Mouse (Mus musculus): ENCODE results near the gene Aff1. TPM values are rescaled to one million over a fixed set of nuclear protein-coding genes. Genes with fewer than 3 reads are reported as not detected.
A peak's percentile ranks its signal among the peaks of the same experiment; 100 is the strongest.

Gene Aff1
- total and polyA plus RNA-seq, 2 experiments from 2014 or later, result 6.5 to 29.0 TPM

GRCm38 (mm10) chr5:103755135-103755487 is 62.9 kb downstream of the Aff1 start:
- DNase-seq (ENCODE audit: low spot score) (no peak), ATAC-seq (ENCODE audit: insufficient read depth, low read depth) (no peak)
- peak overlapping the region; percentile 70 for H3K4me3 ChIP-seq (ENCODE audit: low read depth, low read length)
- H3K27me3 ChIP-seq (ENCODE audit: control insufficient read depth, insufficient read depth, low read length), result no peaks in the 10 kb centered on the region
- peak overlapping the region; percentile 76 for H3K9ac ChIP-seq (replicated peaks; ENCODE audit: low read depth, low read length)
- no peaks in the 10 kb centered on the region for H3K9me3 ChIP-seq (replicated peaks; ENCODE audit: control insufficient read depth, low read length)
- H3K36me3 ChIP-seq (replicated peaks; ENCODE audit: control insufficient read depth, insufficient read depth, low read length), result no peaks in the 10 kb centered on the region
- TF ChIP-seq CTCF (IDR thresholded peaks at IDR 0.05; ENCODE audit: low read depth) (no peak), EP300 (IDR thresholded peaks at IDR 0.05; ENCODE audit: low read depth) (no peak)
- peak overlapping the region; percentile 84 for H3K4me2 ChIP-seq (ENCODE audit: low read depth, low read length)
- peaks cover 20% of the 10 kb centered on the region for H3K4me1 ChIP-seq (ENCODE audit: control insufficient read depth, insufficient read depth)
- WGBS, result 36% methylated on average over 3 of the region's 3 CpGs
- peak overlapping the region; percentile 98; the same call in 1 of the 2 replicates for H3K27ac ChIP-seq (ENCODE audit: low read depth)

DNA sequence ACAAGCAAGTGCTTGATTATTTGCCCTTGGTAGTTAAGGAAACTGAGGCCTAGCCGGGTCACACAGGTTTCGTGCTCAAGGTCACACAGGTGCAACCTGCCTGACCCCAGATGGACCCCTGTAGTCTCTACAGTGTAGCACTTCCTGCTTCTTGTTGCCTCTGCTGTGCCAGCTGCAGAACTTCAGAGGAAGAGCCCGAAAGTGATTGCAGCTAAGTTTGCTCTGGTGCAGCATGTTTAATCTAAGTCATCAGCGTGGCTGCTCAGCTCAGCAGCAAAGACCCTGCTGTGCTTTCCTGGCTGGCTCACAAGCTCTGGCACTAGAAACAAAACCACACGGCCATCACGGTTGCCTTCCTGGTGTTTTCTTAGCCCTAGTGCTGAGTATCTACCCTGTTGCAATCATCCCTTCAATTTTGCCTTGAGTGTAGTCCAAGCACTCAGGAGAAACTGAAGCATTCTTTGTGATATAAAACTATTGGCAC is 64.1 kb downstream of the Aff1 start:
- peaks cover 29% of the 10 kb centered on the region for H3K4me1 ChIP-seq (ENCODE audit: control insufficient read depth, insufficient read depth)
- H3K9me3 ChIP-seq (replicated peaks; ENCODE audit: control insufficient read depth, low read length), result no peaks in the 10 kb centered on the region
- H3K36me3 ChIP-seq (replicated peaks; ENCODE audit: control insufficient read depth, insufficient read depth, low read length), result no peaks in the 10 kb centered on the region
- WGBS, result 73% methylated on average over 6 of the region's 6 CpGs
- peak overlapping the region; percentile 84; the same call in 1 of the 2 replicates for H3K4me2 ChIP-seq (ENCODE audit: low read depth, low read length)
- H3K9ac ChIP-seq (replicated peaks; ENCODE audit: low read depth, low read length), result no peak overlapping the region
- ATAC-seq (ENCODE audit: insufficient read depth, low read depth), result no peak
- DNase-seq (ENCODE audit: low spot score), result no peak
- H3K27me3 ChIP-seq (ENCODE audit: control insufficient read depth, insufficient read depth, low read length), result no peaks in the 10 kb centered on the region
- peak overlapping the region; percentile 5; the same call in 1 of the 2 replicates for H3K4me3 ChIP-seq (ENCODE audit: low read depth, low read length)
- TF ChIP-seq CTCF (IDR thresholded peaks at IDR 0.05; ENCODE audit: low read depth) (no peak), EP300 (IDR thresholded peaks at IDR 0.05; ENCODE audit: low read depth) (no peak)
- peak overlapping the region; percentile 17; the same call in 1 of the 2 replicates for H3K27ac ChIP-seq (ENCODE audit: low read depth)

GRCm38 (mm10) chr5:103758491-103758890 is 66.3 kb downstream of the Aff1 start:
- DNase-seq (ENCODE audit: low spot score) (no peak), ATAC-seq (ENCODE audit: insufficient read depth, low read depth) (no peak)
- H3K4me3 ChIP-seq (ENCODE audit: low read depth, low read length), result no peak overlapping the region
- H3K9ac ChIP-seq (replicated peaks; ENCODE audit: low read depth, low read length), result no peak overlapping the region
- H3K4me2 ChIP-seq (ENCODE audit: low read depth, low read length), result no peak overlapping the region
- no peaks in the 10 kb centered on the region for H3K27me3 ChIP-seq (ENCODE audit: control insufficient read depth, insufficient read depth, low read length)
- H3K27ac ChIP-seq (ENCODE audit: low read depth), result no peak overlapping the region
- peaks cover 38% of the 10 kb centered on the region for H3K4me1 ChIP-seq (ENCODE audit: control insufficient read depth, insufficient read depth)
- H3K9me3 ChIP-seq (replicated peaks; ENCODE audit: control insufficient read depth, low read length), result no peaks in the 10 kb centered on the region
- no peak for TF ChIP-seq EP300 (IDR thresholded peaks at IDR 0.05; ENCODE audit: low read depth)
- no peak for TF ChIP-seq CTCF (IDR thresholded peaks at IDR 0.05; ENCODE audit: low read depth)
- H3K36me3 ChIP-seq (replicated peaks; ENCODE audit: control insufficient read depth, insufficient read depth, low read length), result no peaks in the 10 kb centered on the region
- 57% methylated on average over 4 of the region's 4 CpGs for WGBS

GRCm38 (mm10) chr5:103759489-103760424 is 67.6 kb downstream of the Aff1 start:
- no peaks in the 10 kb centered on the region for H3K9me3 ChIP-seq (replicated peaks; ENCODE audit: control insufficient read depth, low read length)
- no peak; the same call in 1 of the 2 replicates for ATAC-seq (ENCODE audit: insufficient read depth, low read depth)
- peak overlapping the region; percentile 87 for H3K4me2 ChIP-seq (ENCODE audit: low read depth, low read length)
- H3K9ac ChIP-seq (replicated peaks; ENCODE audit: low read depth, low read length), result peak overlapping the region; percentile 66
- peak overlapping the region; percentile 93 for H3K27ac ChIP-seq (ENCODE audit: low read depth)
- no peaks in the 10 kb centered on the region for H3K27me3 ChIP-seq (ENCODE audit: control insufficient read depth, insufficient read depth, low read length)
- DNase-seq (ENCODE audit: low spot score), result no peak
- peak overlapping the region; percentile 52 for H3K4me3 ChIP-seq (ENCODE audit: low read depth, low read length)
- WGBS, result 60% methylated on average over 14 of the region's 14 CpGs
- no peak for TF ChIP-seq EP300 (IDR thresholded peaks at IDR 0.05; ENCODE audit: low read depth)
- TF ChIP-seq CTCF (IDR thresholded peaks at IDR 0.05; ENCODE audit: low read depth), result no peak
- no peaks in the 10 kb centered on the region for H3K36me3 ChIP-seq (replicated peaks; ENCODE audit: control insufficient read depth, insufficient read depth, low read length)
- peaks cover 40% of the 10 kb centered on the region for H3K4me1 ChIP-seq (ENCODE audit: control insufficient read depth, insufficient read depth)

DNA sequence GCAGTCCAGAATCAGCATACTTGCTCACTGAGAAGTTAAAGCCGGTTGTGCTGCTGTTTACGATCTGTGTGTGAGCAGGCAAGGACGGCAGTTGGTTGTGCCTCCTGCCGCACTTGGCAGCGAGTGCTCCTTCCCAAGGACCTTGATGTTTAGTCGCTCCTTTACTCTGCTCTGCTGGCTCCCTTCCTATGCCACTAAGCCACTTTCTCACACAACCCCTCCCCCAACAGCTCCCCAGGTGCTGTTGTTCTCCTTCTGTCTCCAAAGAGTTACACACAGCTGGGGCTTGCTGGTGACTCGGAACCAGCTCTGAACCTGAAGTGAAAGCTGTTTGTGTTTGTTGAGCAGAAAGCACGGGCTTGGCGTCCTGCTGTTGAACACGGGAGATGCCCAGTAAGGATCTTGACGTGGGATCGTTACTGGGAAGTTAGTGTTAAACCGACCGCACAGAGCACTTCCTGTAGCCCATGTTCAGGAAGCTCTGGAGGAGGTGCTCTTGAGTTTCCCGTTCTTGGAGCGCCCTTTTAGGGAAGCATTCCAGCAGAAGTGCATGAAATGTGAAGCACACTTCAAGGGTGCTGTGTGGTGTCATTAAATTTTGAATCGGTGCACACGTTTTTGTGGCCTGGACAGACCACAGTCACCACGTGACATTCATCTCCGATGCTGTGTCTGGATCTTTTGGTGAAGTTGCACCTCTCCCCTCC is 68.4 kb downstream of the Aff1 start:
- Histone ChIP-seq H3K4me1 (ENCODE audit: control insufficient read depth, insufficient read depth) (peaks cover 40% of the 10 kb centered on the region), H3K27me3 (ENCODE audit: control insufficient read depth, insufficient read depth, low read length) (no peaks in the 10 kb centered on the region), H3K27ac (ENCODE audit: low read depth) (peak overlapping the region; percentile 93), H3K4me2 (ENCODE audit: low read depth, low read length) (peak overlapping the region; percentile 87), H3K9ac (replicated peaks; ENCODE audit: low read depth, low read length) (peak overlapping the region; percentile 66), H3K9me3 (replicated peaks; ENCODE audit: control insufficient read depth, low read length) (no peaks in the 10 kb centered on the region), H3K4me3 (ENCODE audit: low read depth, low read length) (peak overlapping the region; percentile 52), H3K36me3 (replicated peaks; ENCODE audit: control insufficient read depth, insufficient read depth, low read length) (no peaks in the 10 kb centered on the region)
- peak; percentile 76 for DNase-seq (ENCODE audit: low spot score)
- TF ChIP-seq EP300 (IDR thresholded peaks at IDR 0.05; ENCODE audit: low read depth) (0 out of 2 replicates have a peak, but pooled peaks have one; percentile 28), CTCF (IDR thresholded peaks at IDR 0.05; ENCODE audit: low read depth) (no peak)
- peak; percentile 51 for ATAC-seq (ENCODE audit: insufficient read depth, low read depth)
- under 1% methylated on average over 20 of the region's 20 CpGs for WGBS
